Mouse (Mus musculus) lung, embryonic 16.5 days (tissue): ENCODE results near the gene Wdfy3. TPM values are rescaled to one million over a fixed set of nuclear protein-coding genes. Genes with fewer than 3 reads are reported as not detected.
A peak's percentile ranks its signal among the peaks of the same experiment; 100 is the strongest.

Source experiments
- ATAC-seq: fragments of 200-750 bp; cut with Nextera tagmentation; 2 replicates; pipeline ENCODE4 v1.8.0; 2017; ENCODE audit warnings: low read depth, mild to moderate bottlenecking, moderate library complexity
- H3K27ac ChIP-seq: fragments of 300-500 bp; sonication (generic); 2 replicates; pipeline ENCODE4 v1.5.1; 2014; ENCODE audit warnings: mild to moderate bottlenecking, control low read depth, low read length
- H3K27me3 ChIP-seq: fragments of 300-500 bp; sonication (generic); 2 replicates; pipeline ENCODE4 v1.6.1; 2014; ENCODE audit warnings: low read depth, low read length, mixed read lengths; ENCODE audit not compliant: control insufficient read depth, insufficient read depth
- H3K36me3 ChIP-seq: fragments of 300-500 bp; sonication (generic); 2 replicates; pipeline ENCODE4 v1.6.1; 2014; ENCODE audit warnings: low read length; ENCODE audit not compliant: control insufficient read depth, insufficient read depth
- H3K4me1 ChIP-seq: fragments of 300-500 bp; sonication (generic); replicated peaks from 2 replicates; pipeline ENCODE4 v1.6.1; 2014; ENCODE audit warnings: low read length, mixed read lengths; ENCODE audit not compliant: control insufficient read depth, insufficient read depth
- H3K4me2 ChIP-seq: fragments of 300-500 bp; sonication (generic); 2 replicates; pipeline ENCODE4 v1.6.1; 2014; ENCODE audit warnings: low read depth, low read length, control low read depth
- H3K4me3 ChIP-seq: fragments of 300-500 bp; sonication (generic); 2 replicates; pipeline ENCODE4 v1.5.1; 2014; ENCODE audit warnings: mild to moderate bottlenecking, low read length, control low read depth
- H3K9ac ChIP-seq: fragments of 300-500 bp; sonication (generic); 2 replicates; pipeline ENCODE4 v1.6.1; 2014; ENCODE audit warnings: low read length, control low read depth
- H3K9me3 ChIP-seq: fragments of 300-500 bp; sonication (generic); 2 replicates; pipeline ENCODE4 v1.6.1; 2016; ENCODE audit warnings: low read length; ENCODE audit not compliant: control insufficient read depth
- WGBS: fragments of 180-500 bp; shearing (Covaris S2); extraction: QIAGEN DNeasy Blood & Tissue Kit; methylation state at CpG from one replicate; pipeline ENCODE4 v1.1.7; 2014; 5-methylcytosine and 5-hydroxymethylcytosine counted together
- polyA plus RNA-seq: library from polyadenylated mRNA; unstranded; fragments of >200 nt; fragmentation: Nextera tagmentation; extraction: Ambion mirVana; gene quantifications from 2 replicates; pipeline ENCODE4 v1.2.1, GENCODE M21; 2015

Gene Wdfy3
- polyA plus RNA-seq, 1 experiment from 2014 or later, result 12.6 TPM

- H3K27me3 ChIP-seq, result no peaks in the 10 kb centered on the region
- 52% methylated on average over 5 of the region's 5 CpGs for WGBS
- H3K36me3 ChIP-seq, result no peaks in the 10 kb centered on the region
- no peak overlapping the region for H3K4me2 ChIP-seq
- H3K9ac ChIP-seq, result no peak overlapping the region
- H3K27ac ChIP-seq, result no peak overlapping the region
- no peaks in the 10 kb centered on the region for H3K9me3 ChIP-seq
- H3K4me3 ChIP-seq, result no peak overlapping the region
- no peak for ATAC-seq
- H3K4me1 ChIP-seq, result peaks cover 16% of the 10 kb centered on the region
Measured at GRCm38 (mm10) chr5:102061816-102062215, 7.9 kb downstream of the Wdfy3 start.

- Histone ChIP-seq H3K4me3 (no peak overlapping the region), H3K27ac (no peak overlapping the region), H3K36me3 (no peaks in the 10 kb centered on the region), H3K9ac (no peak overlapping the region), H3K4me1 (peaks cover 21% of the 10 kb centered on the region), H3K4me2 (no peak overlapping the region), H3K27me3 (no peaks in the 10 kb centered on the region), H3K9me3 (no peaks in the 10 kb centered on the region)
- no peak for ATAC-seq
- WGBS, result 67% methylated on average over 7 of the region's 7 CpGs
Measured at GRCm38 (mm10) chr5:102055946-102056345, 13.8 kb downstream of the Wdfy3 start.

GRCm38 (mm10) chr5:102055130-102055641 lies 14.5 kb downstream of the Wdfy3 start:
- Histone ChIP-seq H3K36me3 (no peaks in the 10 kb centered on the region), H3K4me2 (no peak overlapping the region), H3K9me3 (no peaks in the 10 kb centered on the region), H3K4me1 (peaks cover 21% of the 10 kb centered on the region), H3K27ac (no peak overlapping the region), H3K9ac (no peak overlapping the region), H3K4me3 (no peak overlapping the region), H3K27me3 (no peaks in the 10 kb centered on the region)
- peak; percentile 57; the same call in 1 of the 2 replicates for ATAC-seq
- WGBS, result 35% methylated on average over 3 of the region's 3 CpGs

GRCm38 (mm10) chr5:102054511-102055093 lies 15.1 kb downstream of the Wdfy3 start:
- H3K4me3 ChIP-seq, result no peak overlapping the region
- H3K27ac ChIP-seq, result no peak overlapping the region
- WGBS, result 54% methylated on average over 11 of the region's 11 CpGs
- 0 out of 2 replicates have a peak, but pooled peaks have one; percentile 41 for ATAC-seq
- no peak overlapping the region for H3K4me2 ChIP-seq
- no peaks in the 10 kb centered on the region for H3K9me3 ChIP-seq
- no peaks in the 10 kb centered on the region for H3K27me3 ChIP-seq
- no peaks in the 10 kb centered on the region for H3K36me3 ChIP-seq
- peaks cover 21% of the 10 kb centered on the region for H3K4me1 ChIP-seq
- no peak overlapping the region for H3K9ac ChIP-seq

- 70% methylated on average over 6 of the region's 6 CpGs for WGBS
- Histone ChIP-seq H3K4me3 (no peak overlapping the region), H3K36me3 (no peaks in the 10 kb centered on the region), H3K27me3 (no peaks in the 10 kb centered on the region), H3K27ac (no peak overlapping the region), H3K4me1 (peaks cover 21% of the 10 kb centered on the region), H3K9ac (no peak overlapping the region), H3K4me2 (no peak overlapping the region), H3K9me3 (no peaks in the 10 kb centered on the region)
- no peak for ATAC-seq
Measured at GRCm38 (mm10) chr5:102052906-102053305, 16.8 kb downstream of the Wdfy3 start.

GRCm38 (mm10) chr5:102052465-102052864 lies 17.3 kb downstream of the Wdfy3 start:
- no peaks in the 10 kb centered on the region for H3K9me3 ChIP-seq
- H3K4me2 ChIP-seq, result no peak overlapping the region
- H3K9ac ChIP-seq, result no peak overlapping the region
- 84% methylated on average over 4 of the region's 4 CpGs for WGBS
- peaks cover 21% of the 10 kb centered on the region for H3K4me1 ChIP-seq
- no peaks in the 10 kb centered on the region for H3K27me3 ChIP-seq
- ATAC-seq, result no peak
- H3K4me3 ChIP-seq, result no peak overlapping the region
- H3K36me3 ChIP-seq, result no peaks in the 10 kb centered on the region
- H3K27ac ChIP-seq, result no peak overlapping the region

- Histone ChIP-seq H3K36me3 (no peaks in the 10 kb centered on the region), H3K27ac (no peak overlapping the region), H3K4me3 (no peak overlapping the region), H3K9me3 (no peaks in the 10 kb centered on the region), H3K4me1 (peaks cover 28% of the 10 kb centered on the region), H3K4me2 (no peak overlapping the region), H3K27me3 (no peaks in the 10 kb centered on the region), H3K9ac (no peak overlapping the region)
- 93% methylated on average over 1 of the region's 1 CpGs for WGBS
- no peak for ATAC-seq
Measured at GRCm38 (mm10) chr5:102050677-102051076, 19.0 kb downstream of the Wdfy3 start.

GRCm38 (mm10) chr5:102048416-102048815 lies 21.3 kb downstream of the Wdfy3 start:
- peaks cover 1% of the 10 kb centered on the region; the same call in 1 of the 2 replicates for H3K36me3 ChIP-seq
- no peak overlapping the region for H3K4me3 ChIP-seq
- 0 out of 2 replicates have a peak, but pooled peaks cover 2% of the 10 kb centered on the region for H3K9me3 ChIP-seq
- no peaks in the 10 kb centered on the region for H3K27me3 ChIP-seq
- peaks cover 17% of the 10 kb centered on the region for H3K4me1 ChIP-seq
- no peak overlapping the region for H3K9ac ChIP-seq
- no peak for ATAC-seq
- whole genome bisulfite sequencing, result 95% methylated on average over 2 of the region's 2 CpGs
- no peak overlapping the region for H3K4me2 ChIP-seq
- H3K27ac ChIP-seq, result no peak overlapping the region

- H3K27ac ChIP-seq, result no peak overlapping the region
- peaks cover 17% of the 10 kb centered on the region for H3K4me1 ChIP-seq
- H3K9me3 ChIP-seq, result peaks cover 4% of the 10 kb centered on the region; the same call in 1 of the 2 replicates
- no peak overlapping the region for H3K9ac ChIP-seq
- H3K4me2 ChIP-seq, result no peak overlapping the region
- no peaks in the 10 kb centered on the region for H3K27me3 ChIP-seq
- ATAC-seq, result peak; percentile 21; the same call in 1 of the 2 replicates
- H3K36me3 ChIP-seq, result peaks cover 4% of the 10 kb centered on the region; the same call in 1 of the 2 replicates
- WGBS, result 66% methylated on average over 8 of the region's 8 CpGs
- no peak overlapping the region for H3K4me3 ChIP-seq
Measured at GRCm38 (mm10) chr5:102046617-102047116, 23.1 kb downstream of the Wdfy3 start.
